Mouse (Mus musculus) midbrain, postnatal 0 days (tissue): ENCODE measurements around the gene Gm340. TPM values are rescaled to one million over a fixed set of nuclear protein-coding genes. Genes with fewer than 3 reads are reported as not detected.

Experiments
- ATAC-seq: fragments of 200-750 bp; cut with Nextera tagmentation; 2 replicates; pipeline ENCODE4 v1.8.0; 2017; ENCODE audit warnings: moderate number of reproducible peaks, mild to moderate bottlenecking, moderate TSS enrichment, moderate library complexity; ENCODE audit not compliant: low FRiP score
- DNase-seq: peaks from one replicate; pipeline ENCODE4 v3.0.0-alpha.2; 2015; ENCODE audit warnings: low spot score
- H3K27ac ChIP-seq: fragments of 300-500 bp; sonication (generic); 2 replicates; pipeline ENCODE4 v1.5.1; 2014; ENCODE audit warnings: low read depth, mild to moderate bottlenecking, low read length, mixed read lengths
- H3K27me3 ChIP-seq: fragments of 300-500 bp; sonication (generic); 2 replicates; pipeline ENCODE4 v1.6.1; 2014; ENCODE audit warnings: low read length, control low read depth, mixed read lengths; ENCODE audit not compliant: insufficient read depth
- H3K36me3 ChIP-seq: fragments of 300-500 bp; sonication (generic); 2 replicates; pipeline ENCODE4 v1.6.1; 2014; ENCODE audit warnings: low read length, control low read depth, mixed read lengths; ENCODE audit not compliant: insufficient read depth
- H3K4me1 ChIP-seq: fragments of 300-500 bp; sonication (generic); 2 replicates; pipeline ENCODE4 v1.6.1; 2014; ENCODE audit warnings: mild to moderate bottlenecking, control low read depth, antibody characterized with exemption, low read length, mixed read lengths; ENCODE audit not compliant: insufficient read depth
- H3K4me2 ChIP-seq: fragments of 300-500 bp; sonication (generic); 2 replicates; pipeline ENCODE4 v1.6.1; 2014; ENCODE audit warnings: low read depth, mild to moderate bottlenecking, low read length, mixed read lengths; ENCODE audit not compliant: poor library complexity, severe bottlenecking
- H3K4me3 ChIP-seq: fragments of 300-500 bp; sonication (generic); 2 replicates; pipeline ENCODE4 v1.5.1; 2014; ENCODE audit warnings: low read depth, mild to moderate bottlenecking, low read length, moderate library complexity
- H3K9ac ChIP-seq: fragments of 300-500 bp; sonication (generic); replicated peaks from 2 replicates; pipeline ENCODE4 v1.6.1; 2014; ENCODE audit warnings: mild to moderate bottlenecking, low read length, moderate library complexity, mixed read lengths; ENCODE audit not compliant: poor library complexity, severe bottlenecking
- H3K9me3 ChIP-seq: fragments of 300-500 bp; sonication (generic); 2 replicates; pipeline ENCODE4 v1.6.1; 2016; ENCODE audit warnings: low read length, control low read depth
- CTCF ChIP-seq: IDR thresholded peaks from 2 replicates; pipeline ENCODE4 v1.5.1; 2016; ENCODE audit warnings: antibody characterized with exemption, mild to moderate bottlenecking
- WGBS: fragments of 180-500 bp; shearing (Covaris S2); extraction: QIAGEN DNeasy Blood & Tissue Kit; methylation state at CpG from one replicate; pipeline ENCODE4 v1.1.7; 2014; 5-methylcytosine and 5-hydroxymethylcytosine counted together
- polyA plus RNA-seq: library from polyadenylated mRNA; unstranded; fragments of >200 nt; fragmentation: Nextera tagmentation; extraction: Ambion mirVana; gene quantifications from 2 replicates; pipeline ENCODE4 v1.2.1, GENCODE M21; 2015
- total RNA-seq: library from RNA; depleted of rRNA; stranded (reverse); fragments of >200 nt; gene quantifications from 2 replicates; pipeline ENCODE4 v1.2.3, GENCODE M21; 2014

Gm340 gene
- total and polyA plus RNA-seq, 2 experiments from 2014 or later: 1.1 to 6.4 TPM

DNA sequence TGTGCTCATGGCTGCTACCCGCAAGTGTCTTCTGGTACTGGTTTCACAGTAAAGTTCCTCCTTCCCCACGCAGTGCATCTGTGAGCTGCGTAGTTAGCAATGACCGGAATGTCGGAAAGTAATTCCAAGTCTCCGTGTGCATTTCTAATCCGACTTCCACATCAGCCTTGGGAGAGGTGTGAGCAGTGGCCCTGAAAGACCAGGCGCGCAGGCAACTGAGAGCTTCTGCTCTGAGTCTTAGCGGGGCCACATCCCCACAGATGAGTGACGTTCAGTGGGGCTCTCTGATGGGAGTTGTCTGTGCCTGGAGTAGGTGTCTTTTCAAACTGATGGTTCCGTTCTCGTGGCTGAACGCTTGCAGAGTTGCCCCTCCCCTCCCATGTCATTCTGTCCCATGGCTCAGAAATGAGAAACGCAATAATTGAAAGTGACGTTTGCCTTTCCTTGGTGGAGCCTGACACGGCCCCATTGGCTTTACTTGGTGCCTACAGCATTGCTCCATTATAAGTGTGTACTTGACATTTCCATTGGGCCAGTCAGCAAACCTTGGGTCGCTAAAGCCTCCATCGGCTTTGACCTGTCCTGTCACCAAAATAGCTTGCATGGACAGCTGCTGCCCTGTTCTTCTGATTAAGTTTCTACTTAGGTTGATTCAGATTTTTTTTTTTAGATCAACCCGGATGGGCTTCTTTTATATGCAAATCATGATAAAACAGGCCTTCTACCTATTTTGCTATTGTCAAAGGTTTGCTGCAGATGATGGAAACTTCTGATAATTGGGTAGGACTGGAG lies 5.5 kb downstream of the Gm340 start:
- H3K27me3 ChIP-seq: no peaks in the 10 kb centered on the region
- H3K9me3 ChIP-seq: no peaks in the 10 kb centered on the region
- ATAC-seq: no peak
- H3K4me2 ChIP-seq: no peak overlapping the region
- H3K27ac ChIP-seq: no peak overlapping the region
- no peaks in the 10 kb centered on the region for H3K4me1 ChIP-seq
- no peak for TF ChIP-seq CTCF
- H3K9ac ChIP-seq: no peak overlapping the region
- DNase-seq: no peak
- H3K36me3 ChIP-seq: peaks cover 31% of the 10 kb centered on the region
- H3K4me3 ChIP-seq: no peak overlapping the region
- 74% methylated on average over 20 of the region's 20 CpGs for WGBS

DNA sequence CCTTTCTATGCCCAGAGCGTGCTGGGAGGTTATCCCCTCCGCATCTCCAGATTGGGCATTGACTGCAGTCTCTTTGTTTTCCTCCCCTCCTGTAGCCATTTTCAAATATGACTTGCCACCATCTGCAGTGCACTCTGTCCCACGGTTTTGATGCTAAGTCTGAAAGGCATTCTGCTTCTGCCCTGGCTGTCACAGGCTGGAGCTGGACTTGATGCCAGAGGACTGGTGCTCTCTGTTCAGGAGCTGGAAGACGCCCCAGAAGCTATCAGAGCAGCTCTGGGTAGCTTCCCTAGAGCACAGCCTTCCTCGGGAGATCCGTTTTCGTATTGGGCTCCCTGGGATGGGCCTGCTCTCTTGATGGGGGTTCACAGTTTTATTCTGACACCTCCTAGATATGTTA lies 6.9 kb downstream of the Gm340 start:
- no peak for DNase-seq
- 80% methylated on average over 7 of the region's 7 CpGs for whole genome bisulfite sequencing
- TF ChIP-seq CTCF: no peak
- no peak for ATAC-seq
- no peak overlapping the region for H3K9ac ChIP-seq
- H3K9me3 ChIP-seq: no peaks in the 10 kb centered on the region
- no peak overlapping the region for H3K4me3 ChIP-seq
- H3K4me1 ChIP-seq: no peaks in the 10 kb centered on the region
- no peak overlapping the region for H3K27ac ChIP-seq
- H3K27me3 ChIP-seq: no peaks in the 10 kb centered on the region
- H3K36me3 ChIP-seq: peaks cover 21% of the 10 kb centered on the region; the same call in 1 of the 2 replicates
- H3K4me2 ChIP-seq: no peak overlapping the region

DNA sequence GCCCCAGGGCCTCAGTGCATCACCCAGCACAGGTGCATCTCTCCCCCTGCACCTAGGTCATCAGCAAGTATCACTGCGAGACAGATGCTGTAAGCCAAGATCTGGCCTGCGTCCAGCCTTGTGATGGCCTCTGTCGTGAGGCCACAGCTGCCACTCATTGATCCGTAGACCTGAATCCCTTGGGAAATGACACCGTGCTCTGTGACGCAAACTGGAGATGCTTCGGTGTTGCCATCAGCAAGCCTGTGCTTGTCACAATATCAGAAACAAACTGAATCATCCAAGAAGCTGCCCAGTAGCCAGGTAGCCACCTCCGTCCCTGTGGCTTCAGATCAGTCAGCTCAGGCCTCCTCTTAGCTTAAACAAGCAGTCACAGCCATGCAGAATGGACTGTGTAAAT lies 7.5 kb downstream of the Gm340 start:
- H3K27me3 ChIP-seq: no peaks in the 10 kb centered on the region
- ATAC-seq (no peak), DNase-seq (no peak)
- no peak for TF ChIP-seq CTCF
- no peak overlapping the region for H3K27ac ChIP-seq
- 80% methylated on average over 8 of the region's 8 CpGs for WGBS
- peaks cover 19% of the 10 kb centered on the region; the same call in 1 of the 2 replicates for H3K36me3 ChIP-seq
- H3K4me3 ChIP-seq: no peak overlapping the region
- H3K4me2 ChIP-seq: no peak overlapping the region
- H3K4me1 ChIP-seq: no peaks in the 10 kb centered on the region
- no peaks in the 10 kb centered on the region for H3K9me3 ChIP-seq
- H3K9ac ChIP-seq: no peak overlapping the region

DNA sequence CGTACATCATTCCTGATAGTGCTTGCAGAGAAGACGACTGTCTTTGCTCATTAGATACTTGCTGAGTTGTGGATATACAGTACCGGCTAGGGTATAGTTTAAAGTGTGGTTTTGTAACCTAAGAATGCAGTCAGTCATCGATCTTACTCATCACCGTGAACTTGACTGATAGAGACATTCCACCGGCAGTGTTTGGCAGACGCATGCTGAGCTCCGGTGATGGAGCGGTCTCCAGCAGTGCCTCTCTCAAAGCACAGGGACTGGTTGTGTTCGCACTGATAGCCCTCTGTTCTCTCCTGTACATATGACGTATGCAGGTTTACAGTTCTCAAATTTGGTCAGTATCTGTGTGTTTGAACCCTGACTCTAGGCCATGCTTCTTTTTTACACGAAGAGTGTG lies 9.6 kb downstream of the Gm340 start:
- no peak for ATAC-seq
- H3K9me3 ChIP-seq: no peaks in the 10 kb centered on the region
- no peak for TF ChIP-seq CTCF
- H3K4me2 ChIP-seq: no peak overlapping the region
- no peak overlapping the region for H3K27ac ChIP-seq
- 74% methylated on average over 12 of the region's 12 CpGs for WGBS
- peaks cover under 1% of the 10 kb centered on the region; the same call in 1 of the 2 replicates for H3K36me3 ChIP-seq
- H3K4me1 ChIP-seq: no peaks in the 10 kb centered on the region
- no peak for DNase-seq
- no peak overlapping the region for H3K9ac ChIP-seq
- H3K27me3 ChIP-seq: no peaks in the 10 kb centered on the region
- H3K4me3 ChIP-seq: no peak overlapping the region

DNA sequence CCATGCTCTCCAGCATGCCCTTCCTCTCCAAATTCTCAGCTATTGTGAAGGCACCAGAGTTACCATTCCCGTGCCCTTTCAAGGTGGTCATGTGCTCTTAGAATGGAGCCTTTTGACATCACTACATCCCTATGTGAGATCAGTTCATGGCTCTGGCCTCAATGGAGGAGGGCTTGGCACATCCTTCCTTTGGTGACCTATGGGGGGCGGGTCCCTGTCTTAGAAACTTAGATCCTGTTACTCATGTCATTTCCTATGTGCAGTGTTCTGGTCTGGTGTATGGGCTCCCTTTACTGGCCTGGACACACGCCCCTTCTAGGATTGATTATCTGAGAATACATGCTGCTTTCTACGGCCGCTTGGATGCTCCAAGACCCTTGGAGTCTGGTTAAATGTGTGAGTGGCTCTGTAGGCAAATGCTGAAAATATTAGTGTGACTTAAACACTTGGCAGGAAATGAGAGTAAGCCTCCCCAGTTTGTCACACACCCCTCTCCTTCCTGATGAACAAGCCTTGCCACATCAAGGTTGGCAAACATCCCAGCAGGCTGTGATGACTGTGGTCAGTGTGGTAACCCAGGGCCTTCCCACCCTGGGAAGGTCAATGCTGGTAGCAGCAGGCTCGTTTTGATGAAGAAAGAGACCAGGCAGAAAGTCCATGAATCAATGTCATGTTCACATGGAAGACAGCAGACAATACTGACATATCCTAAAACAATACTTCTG lies 15.2 kb downstream of the Gm340 start:
- no peak for TF ChIP-seq CTCF
- Histone ChIP-seq H3K4me2 (no peak overlapping the region), H3K4me3 (no peak overlapping the region), H3K27me3 (no peaks in the 10 kb centered on the region), H3K4me1 (no peaks in the 10 kb centered on the region), H3K9me3 (no peaks in the 10 kb centered on the region), H3K9ac (no peak overlapping the region), H3K27ac (no peak overlapping the region), H3K36me3 (peaks cover 11% of the 10 kb centered on the region; the same call in 1 of the 2 replicates)
- WGBS: 84% methylated on average over 6 of the region's 6 CpGs
- ATAC-seq (no peak), DNase-seq (peak; percentile 21)

DNA sequence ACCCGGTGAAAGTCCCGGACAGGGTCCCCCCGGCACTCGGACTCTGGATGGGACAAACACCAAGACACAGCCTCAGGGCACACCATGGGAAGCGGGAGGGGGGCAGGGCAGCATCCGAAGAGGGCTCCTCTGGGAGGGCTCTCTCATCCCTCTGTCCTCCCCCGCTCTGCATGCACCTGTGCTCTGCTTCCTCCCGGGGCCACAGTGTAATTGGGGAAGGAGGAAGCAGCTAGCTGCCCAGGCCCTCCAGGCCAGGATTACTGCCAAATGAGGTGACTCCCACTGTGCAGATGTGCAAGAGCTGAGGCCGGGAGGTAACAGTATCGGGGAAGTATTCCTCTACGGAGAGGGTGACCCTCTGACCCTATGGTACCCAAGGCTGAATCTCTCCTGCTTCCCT lies 18.5 kb downstream of the Gm340 start:
- peaks cover 20% of the 10 kb centered on the region for H3K36me3 ChIP-seq
- no peak overlapping the region for H3K4me3 ChIP-seq
- DNase-seq (no peak), ATAC-seq (no peak)
- no peaks in the 10 kb centered on the region for H3K4me1 ChIP-seq
- H3K27ac ChIP-seq: no peak overlapping the region
- TF ChIP-seq CTCF: no peak
- 41% methylated on average over 11 of the region's 11 CpGs for WGBS
- H3K9ac ChIP-seq: no peak overlapping the region
- no peak overlapping the region for H3K4me2 ChIP-seq
- no peaks in the 10 kb centered on the region for H3K27me3 ChIP-seq
- H3K9me3 ChIP-seq: no peaks in the 10 kb centered on the region
